Mouse (Mus musculus): Measurements from ENCODE around the gene Sf3b5.
"Not testable (repeated sequence)": the region's sequence is repeated elsewhere in the genome, so short reads cannot be mapped to it uniquely, and the experiment has no call there.

Gene Sf3b5

GRCm38 (mm10) chr10:13007876-13008736, 3.0 kb downstream of the Sf3b5 start:
- peak; percentile 93 to 96 for DNase-seq (ENCODE audit: low spot score in 2 of 2)

GRCm38 (mm10) chr10:13008737-13009121, 3.6 kb downstream of the Sf3b5 start:
- DNase-seq (ENCODE audit: low spot score in 2 of 2): no peak

- no peak for DNase-seq (ENCODE audit: low spot score in 2 of 2)
Observed at GRCm38 (mm10) chr10:13014026-13014425, 8.9 kb downstream of the Sf3b5 start.

GRCm38 (mm10) chr10:13016573-13016972, 11.4 kb downstream of the Sf3b5 start:
- peak in 1 of 2 experiments; percentile 40 for DNase-seq (ENCODE audit: low spot score in 2 of 2)

- no peak for DNase-seq (ENCODE audit: low spot score in 2 of 2)
Observed at GRCm38 (mm10) chr10:13018510-13018909, 13.4 kb downstream of the Sf3b5 start.

GRCm38 (mm10) chr10:13019026-13019425, 13.9 kb downstream of the Sf3b5 start:
- no peak for DNase-seq (ENCODE audit: low spot score in 2 of 2)

GRCm38 (mm10) chr10:13022103-13022502, 17.0 kb downstream of the Sf3b5 start:
- DNase-seq (ENCODE audit: low spot score in 2 of 2): no peak

GRCm38 (mm10) chr10:13023985-13024384, 18.8 kb downstream of the Sf3b5 start:
- DNase-seq (ENCODE audit: low spot score in 2 of 2): not testable (repeated sequence)

GRCm38 (mm10) chr10:13027702-13028101, 22.6 kb downstream of the Sf3b5 start:
- DNase-seq (ENCODE audit: low spot score in 2 of 2): no peak

GRCm38 (mm10) chr10:13028215-13028614, 23.1 kb downstream of the Sf3b5 start:
- DNase-seq (ENCODE audit: low spot score in 2 of 2): no peak

- DNase-seq (ENCODE audit: low spot score in 2 of 2): no peak
Observed at GRCm38 (mm10) chr10:13029416-13029815, 24.3 kb downstream of the Sf3b5 start.

GRCm38 (mm10) chr10:13035270-13035669, 30.1 kb downstream of the Sf3b5 start:
- no peak for DNase-seq (ENCODE audit: low spot score in 2 of 2)

- DNase-seq (ENCODE audit: low spot score in 2 of 2): no peak
Observed at GRCm38 (mm10) chr10:13039637-13040174, 34.6 kb downstream of the Sf3b5 start.

- DNase-seq (ENCODE audit: low spot score in 2 of 2): no peak
Observed at GRCm38 (mm10) chr10:13044659-13045058, 39.5 kb downstream of the Sf3b5 start.

GRCm38 (mm10) chr10:13047816-13048215, 42.7 kb downstream of the Sf3b5 start:
- DNase-seq (ENCODE audit: low spot score in 2 of 2): no peak

GRCm38 (mm10) chr10:13056863-13057381, 51.8 kb downstream of the Sf3b5 start:
- DNase-seq (ENCODE audit: low spot score in 2 of 2): no peak

All from urinary bladder, postnatal 36 days (tissue).